Mouse (Mus musculus): ENCODE measurements around the gene Rnf183. TPM values are rescaled to one million over a fixed set of nuclear protein-coding genes. Genes with fewer than 3 reads are reported as not detected.

Gene Rnf183
- not detected in 2 replicates for polyA plus RNA-seq (2015; fragmentation: Nextera tagmentation; extraction: Ambion mirVana)

DNA sequence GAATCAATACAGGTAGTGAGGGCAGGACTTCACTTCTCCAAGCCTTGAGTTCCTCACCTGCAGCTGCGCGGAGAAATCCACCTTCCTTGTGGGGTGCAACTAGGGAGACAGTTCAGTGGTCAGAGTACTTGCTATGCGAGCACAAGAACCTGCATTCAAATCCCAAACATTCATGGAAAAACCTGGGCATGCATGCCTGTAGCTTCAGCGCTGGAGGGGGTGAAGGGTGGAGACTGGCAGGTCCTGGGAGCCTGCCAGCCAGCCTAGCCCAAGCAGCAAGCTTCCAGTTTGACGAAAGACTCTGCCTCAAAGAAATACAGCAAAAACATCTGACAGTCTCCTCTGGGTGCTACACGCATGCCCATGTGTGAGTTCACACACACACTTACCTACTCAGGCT lies at the start of gene Rnf183:
Rnf183 (minus strand) TSS at position 172 of the 400 bp plus-strand sequence.

DNA sequence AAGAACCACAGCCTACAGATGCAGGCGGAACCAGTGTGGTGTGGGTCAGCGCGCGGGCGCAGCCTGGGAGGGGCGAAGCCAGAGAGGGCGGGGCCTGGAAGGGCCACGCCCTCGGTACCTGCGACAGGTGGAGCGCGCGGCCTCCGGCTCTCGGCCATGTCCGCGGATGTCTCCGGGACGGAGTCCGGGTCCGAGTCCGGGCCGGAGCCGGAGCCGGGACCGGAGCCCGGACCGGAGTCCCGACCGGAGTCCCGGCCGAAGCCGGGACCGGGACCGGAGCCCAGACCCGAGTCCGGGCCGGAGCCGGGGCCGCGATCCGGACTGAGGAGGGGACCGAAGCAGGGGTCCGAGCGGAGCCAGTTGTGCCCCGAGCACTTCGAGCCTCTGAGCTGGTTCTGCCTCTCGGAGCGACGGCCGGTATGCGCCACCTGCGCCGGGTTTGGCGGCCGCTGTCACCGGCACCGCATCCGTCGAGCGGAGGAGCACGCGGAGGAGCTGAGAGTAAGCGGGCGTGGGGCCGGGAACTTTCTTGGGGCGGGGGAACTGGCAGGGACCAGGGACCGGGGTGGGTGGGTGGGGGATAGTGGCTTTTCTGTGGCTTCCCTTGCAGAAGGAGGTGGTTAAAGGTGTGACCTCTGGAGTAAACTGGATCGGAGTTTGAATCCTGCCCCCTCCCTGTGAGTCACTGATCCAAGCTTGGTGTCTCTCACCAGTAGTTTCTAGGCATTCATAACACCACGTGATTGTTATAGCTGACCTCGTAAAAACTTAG lies 45.1 kb upstream of the Rnf183 start, which contains the start of gene Bspry:
Bspry (plus strand) TSS at position 117 of the 772 bp plus-strand sequence.

DNA sequence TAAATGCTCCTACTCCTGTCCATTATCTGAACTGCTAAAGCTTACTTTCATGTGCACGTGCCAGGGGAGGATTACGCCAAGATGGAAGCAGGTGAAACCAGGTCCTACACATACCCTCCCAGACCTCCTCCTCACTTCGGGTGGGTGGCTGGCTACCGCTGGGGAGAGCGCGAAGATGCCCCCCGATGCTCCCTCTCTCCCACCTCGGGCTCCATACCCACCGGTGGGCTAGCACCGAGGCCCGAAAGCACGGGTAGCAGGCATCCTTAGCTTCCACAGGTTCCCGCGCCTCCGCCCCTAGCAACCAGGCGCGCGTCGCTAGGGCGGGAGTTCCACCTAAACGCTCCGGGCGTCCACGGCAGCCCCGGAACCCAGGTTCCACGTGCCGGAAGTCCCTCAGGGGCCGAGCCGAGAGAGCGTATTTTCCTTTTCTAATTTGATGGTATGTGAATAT lies 35.6 kb upstream of the Rnf183 start, which contains the start of gene Wdr31:
Wdr31 (minus strand) TSS at position 299 of the 454 bp plus-strand sequence.

DNA sequence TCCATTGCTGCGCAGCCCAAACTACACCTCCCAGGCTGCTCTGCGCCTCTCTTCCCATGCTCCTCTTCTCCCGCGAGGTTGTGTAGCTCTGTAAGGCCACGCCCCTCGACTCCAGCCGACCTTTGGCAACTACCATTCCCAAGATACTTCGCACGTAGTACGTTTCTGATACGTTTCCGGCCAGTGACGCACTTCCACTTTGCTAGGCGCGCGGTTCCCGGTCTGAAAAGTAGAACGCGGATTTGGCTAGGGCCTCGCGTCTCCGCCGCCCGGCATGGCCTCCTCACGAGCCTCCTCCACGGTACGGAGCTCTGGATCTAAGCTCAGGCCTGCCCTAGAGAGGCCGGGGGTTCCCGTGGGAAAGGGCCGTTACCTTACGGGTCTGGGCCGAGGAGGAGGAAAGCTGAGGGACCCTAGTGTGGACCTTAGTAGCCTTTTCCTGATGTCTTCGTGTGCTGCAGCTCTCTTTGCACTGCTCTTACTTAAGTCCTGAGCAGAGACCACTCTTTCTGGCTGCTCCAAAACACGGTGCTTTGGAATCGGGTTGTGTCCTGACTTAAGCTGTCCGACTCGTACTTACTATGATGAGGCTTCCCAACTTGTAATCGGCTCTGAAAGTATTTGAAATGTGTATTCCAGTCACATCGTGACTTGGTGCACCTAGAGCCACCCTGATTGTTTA lies 26.3 kb downstream of the Rnf183 start, which contains the start of the genes Cdc26 and Prpf4:
Cdc26 (minus strand) TSS at position 42 of the 682 bp plus-strand sequence.
Prpf4 (plus strand) TSS at position 197 of the 682 bp plus-strand sequence.

Other genes with a start within 250 kb of the Rnf183 start
- gene Zfp37, start 204.2 kb downstream of the Rnf183 start, polyA plus RNA-seq (2015; fragmentation: Nextera tagmentation; extraction: Ambion mirVana): 2.9 and 3.2 TPM in 2 replicates
- gene Slc31a2, start 172.7 kb downstream of the Rnf183 start, polyA plus RNA-seq (2015; fragmentation: Nextera tagmentation; extraction: Ambion mirVana): 16.9 and 20.4 TPM in 2 replicates
- 12.3 and 14.4 TPM in 2 replicates for gene Fkbp15, start 74.7 kb downstream of the Rnf183 start, polyA plus RNA-seq (2015; fragmentation: Nextera tagmentation; extraction: Ambion mirVana)
- gene Slc31a1, start 74.5 kb downstream of the Rnf183 start, polyA plus RNA-seq (2015; fragmentation: Nextera tagmentation; extraction: Ambion mirVana): 17.1 and 20.6 TPM in 2 replicates
- gene Cdc26, start 26.6 kb downstream of the Rnf183 start, polyA plus RNA-seq (2015; fragmentation: Nextera tagmentation; extraction: Ambion mirVana): 79.4 and 92.8 TPM in 2 replicates
- gene Prpf4, start 26.5 kb downstream of the Rnf183 start, polyA plus RNA-seq (2015; fragmentation: Nextera tagmentation; extraction: Ambion mirVana): 9.2 and 10.2 TPM in 2 replicates
- 0.84 and 0.87 TPM in 2 replicates for gene Wdr31, start 35.6 kb upstream of the Rnf183 start, polyA plus RNA-seq (2015; fragmentation: Nextera tagmentation; extraction: Ambion mirVana)
- 1.1 and 1.7 TPM in 2 replicates for gene Bspry, start 44.8 kb upstream of the Rnf183 start, polyA plus RNA-seq (2015; fragmentation: Nextera tagmentation; extraction: Ambion mirVana)
- gene Hdhd3, start 68.2 kb upstream of the Rnf183 start, polyA plus RNA-seq (2015; fragmentation: Nextera tagmentation; extraction: Ambion mirVana): 11.3 and 14.4 TPM in 2 replicates
- gene Alad, start 84.7 kb upstream of the Rnf183 start, polyA plus RNA-seq (2015; fragmentation: Nextera tagmentation; extraction: Ambion mirVana): 41.6 and 49.6 TPM in 2 replicates
- 31.7 and 36.3 TPM in 2 replicates for gene Pole3, start 89.8 kb upstream of the Rnf183 start, polyA plus RNA-seq (2015; fragmentation: Nextera tagmentation; extraction: Ambion mirVana)
- gene 4933430I17Rik, start 90.1 kb upstream of the Rnf183 start, polyA plus RNA-seq (2015; fragmentation: Nextera tagmentation; extraction: Ambion mirVana): 0.10 TPM in 1 of 2 replicates, not detected in the other
- 25.9 and 36.0 TPM in 2 replicates for gene Rgs3, start 124.6 kb upstream of the Rnf183 start, polyA plus RNA-seq (2015; fragmentation: Nextera tagmentation; extraction: Ambion mirVana)